ENCODE assay signal across 21 mouse cellular contexts in the genomic region with DNA sequence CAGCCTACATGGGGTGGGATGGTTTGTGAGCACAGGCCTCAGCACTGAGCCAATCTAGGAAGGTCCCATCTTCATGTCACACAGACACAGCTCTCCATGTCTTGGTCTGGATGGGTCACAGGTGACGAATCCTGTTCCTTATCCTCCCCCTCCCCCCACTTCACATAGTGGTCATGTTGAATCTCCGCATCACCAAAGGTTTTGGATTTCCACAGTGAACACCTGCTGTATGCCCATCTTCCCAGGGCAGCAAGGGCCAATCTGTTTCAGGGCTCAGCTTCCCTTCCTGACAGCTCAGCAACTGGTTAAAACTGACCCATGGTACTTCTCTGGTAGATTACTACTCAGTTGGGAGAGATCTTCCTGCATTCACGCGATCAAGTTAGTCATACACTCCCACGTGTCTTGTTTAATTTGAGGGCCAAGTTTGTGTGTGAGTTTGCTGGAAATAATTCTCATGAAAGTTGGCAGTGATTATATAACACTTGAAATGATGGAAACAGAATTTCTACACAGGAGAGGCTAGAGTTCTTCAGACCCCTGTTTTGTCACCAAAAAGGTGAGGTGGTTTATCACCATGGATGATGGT.
DNase-seq lines count a peak whose midpoint lies in the region; ATAC-seq and TF ChIP-seq lines count a peak whose summit lies in the region.
"Had no signal": no experiment of that assay in that cellular context is flagged by ENCODE, and none has a peak within 500 bp of the region (broad histone marks: within the 10 kb centered on the region; RNA-seq: fewer than 3 reads in every experiment).

No protein-coding gene starts in this region.

- H3K27me3 ChIP-seq in intestine, embryonic 15.5 days (replicated peaks): no peaks in the 10 kb centered on the region
- H3K27me3 ChIP-seq in intestine, postnatal 0 days (replicated peaks; ENCODE audit: control insufficient read depth, insufficient read depth, low read length): no peaks in the 10 kb centered on the region
- no peaks in the 10 kb centered on the region for H3K27me3 ChIP-seq in liver, adult 2 months (ENCODE audit: control insufficient read depth, insufficient read depth, low read length)
- no peaks in the 10 kb centered on the region for H3K27me3 ChIP-seq in liver, embryonic 12.5 days (replicated peaks)
- no peaks in the 10 kb centered on the region for H3K27me3 ChIP-seq in intestine, embryonic 16.5 days (replicated peaks; ENCODE audit: control insufficient read depth, insufficient read depth, low read length)
- H3K27me3 ChIP-seq: embryonic facial prominence, embryonic 13.5 days; heart, embryonic 13.5 days; hindbrain, embryonic 12.5 days had no signal

- ATAC-seq in intestine, embryonic 15.5 days: no peak
- ATAC-seq in intestine, postnatal 0 days: no peak
- ATAC-seq in liver, embryonic 12.5 days: no peak
- no peak for ATAC-seq in intestine, embryonic 16.5 days
- ATAC-seq: forebrain, embryonic 16.5 days; hindbrain, embryonic 16.5 days; inflammation-experienced regulatory T-cells, adult 6 months had no signal

- H3K36me3 ChIP-seq in intestine, embryonic 15.5 days: no peaks in the 10 kb centered on the region
- H3K36me3 ChIP-seq in intestine, postnatal 0 days (ENCODE audit: control insufficient read depth, insufficient read depth): no peaks in the 10 kb centered on the region
- no peaks in the 10 kb centered on the region for H3K36me3 ChIP-seq in liver, adult 2 months (ENCODE audit: control insufficient read depth, insufficient read depth, low read length)
- H3K36me3 ChIP-seq in liver, embryonic 12.5 days: no peaks in the 10 kb centered on the region
- H3K36me3 ChIP-seq in intestine, embryonic 16.5 days (ENCODE audit: control insufficient read depth, insufficient read depth, low read length): no peaks in the 10 kb centered on the region
- H3K36me3 ChIP-seq: embryonic facial prominence, embryonic 13.5 days; forebrain, embryonic 12.5 days; heart, embryonic 13.5 days; hindbrain, embryonic 12.5 days had no signal

- H3K79me2 ChIP-seq in liver, adult 2 months (ENCODE audit: control insufficient read depth, insufficient read depth, low read length): 0 out of 2 replicates have a peak, but pooled peaks cover 6% of the 10 kb centered on the region

- no peak overlapping the region for H3K4me2 ChIP-seq in intestine, embryonic 15.5 days (replicated peaks)
- no peak overlapping the region for H3K4me2 ChIP-seq in intestine, postnatal 0 days (replicated peaks; ENCODE audit: low read depth)
- no peak overlapping the region for H3K4me2 ChIP-seq in liver, embryonic 12.5 days
- H3K4me2 ChIP-seq in intestine, embryonic 16.5 days (ENCODE audit: low read depth, low read length): no peak overlapping the region
- H3K4me2 ChIP-seq: embryonic facial prominence, embryonic 13.5 days; forebrain, embryonic 12.5 days; heart, embryonic 13.5 days; hindbrain, embryonic 12.5 days had no signal

- DNase-seq in liver, adult 2 months (ENCODE audit: extremely low read depth, low read depth, low spot score): no peak
- DNase-seq in skeletal muscle tissue, adult 2 months (ENCODE audit: low read depth, low spot score): peak; percentile 75
- DNase-seq in MN1 (ENCODE audit: low spot score): no peak
- DNase-seq: adrenal gland, adult 8-10 months; adrenal gland, postnatal 36 days; cerebellum, adult 11 months; cerebellum, adult 8-10 months; cerebellum, postnatal 14 days; gastrocnemius, postnatal 10 days; heart, postnatal 4 days had no signal

- TF ChIP-seq CTCF in intestine, postnatal 0 days (IDR thresholded peaks at IDR 0.05; ENCODE audit: low read depth): no peak
- TF ChIP-seq CTCF in liver, adult 2 months (IDR thresholded peaks at IDR 0.05; ENCODE audit: low read depth, low read length): no peak

- 0 out of 2 replicates have a peak overlapping the region, but pooled peaks have one; percentile 27 for H3K27ac ChIP-seq in intestine, embryonic 15.5 days
- no peak overlapping the region for H3K27ac ChIP-seq in intestine, postnatal 0 days (ENCODE audit: low read depth, low read length)
- H3K27ac ChIP-seq in liver, adult 2 months (replicated peaks; ENCODE audit: insufficient read depth, low read depth, low read length): peak overlapping the region; percentile 84
- H3K27ac ChIP-seq in liver, embryonic 12.5 days: no peak overlapping the region
- 0 out of 2 replicates have a peak overlapping the region, but pooled peaks have one; percentile 53 for H3K27ac ChIP-seq in intestine, embryonic 16.5 days (ENCODE audit: low read length)
- H3K27ac ChIP-seq: embryonic facial prominence, embryonic 13.5 days; forebrain, embryonic 12.5 days; heart, embryonic 13.5 days; hindbrain, embryonic 12.5 days had no signal

- TF ChIP-seq POLR2A in liver, adult 2 months (IDR thresholded peaks at IDR 0.05; ENCODE audit: extremely low read depth, insufficient read depth, low read length): no peak

- peaks cover 14% of the 10 kb centered on the region; the same call in 1 of the 2 replicates for H3K4me1 ChIP-seq in intestine, embryonic 15.5 days (replicated peaks)
- no peaks in the 10 kb centered on the region for H3K4me1 ChIP-seq in intestine, postnatal 0 days (replicated peaks; ENCODE audit: control insufficient read depth, insufficient read depth, low read length)
- peaks cover 29% of the 10 kb centered on the region for H3K4me1 ChIP-seq in liver, adult 2 months (ENCODE audit: control insufficient read depth, insufficient read depth, low read length)
- peaks cover 25% of the 10 kb centered on the region for H3K4me1 ChIP-seq in liver, embryonic 12.5 days
- H3K4me1 ChIP-seq in intestine, embryonic 16.5 days (ENCODE audit: control insufficient read depth, insufficient read depth, low read length): peaks cover 17% of the 10 kb centered on the region

- H3K9me3 ChIP-seq in intestine, embryonic 15.5 days: no peaks in the 10 kb centered on the region
- H3K9me3 ChIP-seq in intestine, postnatal 0 days (ENCODE audit: control insufficient read depth): no peaks in the 10 kb centered on the region
- H3K9me3 ChIP-seq in liver, embryonic 12.5 days (replicated peaks): no peaks in the 10 kb centered on the region
- H3K9me3 ChIP-seq in intestine, embryonic 16.5 days (ENCODE audit: control insufficient read depth, low read length): no peaks in the 10 kb centered on the region
- H3K9me3 ChIP-seq: embryonic facial prominence, embryonic 13.5 days; forebrain, embryonic 12.5 days; heart, embryonic 13.5 days; hindbrain, embryonic 12.5 days had no signal

- 85% methylated on average over 5 of the region's 5 CpGs for WGBS in intestine, embryonic 15.5 days
- WGBS in intestine, postnatal 0 days: 82% methylated on average over 5 of the region's 5 CpGs
- WGBS in liver, adult 2 months: 78% methylated on average over 5 of the region's 5 CpGs
- WGBS in liver, embryonic 12.5 days (ENCODE audit: insufficient replicate concordance): 83% methylated on average over 5 of the region's 5 CpGs
- 85% methylated on average over 5 of the region's 5 CpGs for WGBS in intestine, embryonic 16.5 days

- no peak overlapping the region for H3K9ac ChIP-seq in intestine, embryonic 15.5 days
- no peak overlapping the region for H3K9ac ChIP-seq in intestine, postnatal 0 days (ENCODE audit: low read depth, low read length)
- no peak overlapping the region for H3K9ac ChIP-seq in liver, adult 2 months (ENCODE audit: low read depth, low read length)
- no peak overlapping the region for H3K9ac ChIP-seq in liver, embryonic 12.5 days
- no peak overlapping the region for H3K9ac ChIP-seq in intestine, embryonic 16.5 days (ENCODE audit: low read depth, low read length)
- H3K9ac ChIP-seq: embryonic facial prominence, embryonic 13.5 days; forebrain, embryonic 12.5 days; heart, embryonic 13.5 days; hindbrain, embryonic 12.5 days had no signal

- H3K4me3 ChIP-seq in intestine, embryonic 15.5 days (replicated peaks): no peak overlapping the region
- H3K4me3 ChIP-seq in intestine, postnatal 0 days (ENCODE audit: low read depth, low read length): no peak overlapping the region
- H3K4me3 ChIP-seq in liver, adult 2 months (ENCODE audit: insufficient read depth, low read depth, low read length): no peak overlapping the region
- H3K4me3 ChIP-seq in liver, embryonic 12.5 days: no peak overlapping the region
- no peak overlapping the region for H3K4me3 ChIP-seq in intestine, embryonic 16.5 days (ENCODE audit: low read length)
- H3K4me3 ChIP-seq: embryonic facial prominence, embryonic 13.5 days; forebrain, embryonic 12.5 days; heart, embryonic 13.5 days; hindbrain, embryonic 12.5 days had no signal

Comparison
In these comparisons a context has a peak if more than half of its experiments do, and no peak if none do; other contexts are left out.
1. H3K27ac ChIP-seq: peak in intestine, embryonic 15.5 days (single experiment), liver, adult 2 months (single experiment) and intestine, embryonic 16.5 days (single experiment); none in intestine, postnatal 0 days (single experiment) and liver, embryonic 12.5 days (single experiment).